Comparison of ENCODE assay signal across 12 mouse cellular contexts in genomic region chr7:44441180-44441579, GRCm38 (mm10). TPM values are rescaled to one million over a fixed set of nuclear protein-coding genes. Genes with fewer than 3 reads are reported as not detected.
DNase-seq lines count a peak whose midpoint lies in the region; ATAC-seq lines count a peak whose summit lies in the region.
"Had no signal": no experiment of that assay in that cellular context is flagged by ENCODE, and none has a peak within 500 bp of the region (broad histone marks: within the 10 kb centered on the region; RNA-seq: fewer than 3 reads in every experiment).

No protein-coding gene starts in this region.

- peaks cover 38% of the 10 kb centered on the region for H3K27me3 ChIP-seq in neural tube, embryonic 11.5 days (ENCODE audit: control insufficient read depth, insufficient read depth, low read length)
- peaks cover 100% of the 10 kb centered on the region for H3K27me3 ChIP-seq in limb, embryonic 10.5 days (ENCODE audit: low read depth, poor library complexity, severe bottlenecking)
- no peaks in the 10 kb centered on the region; the same call in 1 of the 2 replicates for H3K27me3 ChIP-seq in neural tube, embryonic 14.5 days (ENCODE audit: control insufficient read depth, insufficient read depth, low read length)

- ATAC-seq in neural tube, embryonic 11.5 days (ENCODE audit: insufficient read depth, low FRiP score, low TSS enrichment): no peak
- ATAC-seq in neural tube, embryonic 14.5 days (ENCODE audit: low read depth): peak; percentile 1; the same call in 1 of the 2 replicates

- H3K9me3 ChIP-seq in neural tube, embryonic 11.5 days (ENCODE audit: control insufficient read depth, low read length): no peaks in the 10 kb centered on the region
- H3K9me3 ChIP-seq in limb, embryonic 10.5 days (replicated peaks): no peaks in the 10 kb centered on the region
- no peaks in the 10 kb centered on the region for H3K9me3 ChIP-seq in neural tube, embryonic 14.5 days (ENCODE audit: control insufficient read depth, low read length)
- H3K9me3 ChIP-seq: liver, embryonic 13.5 days; stomach, embryonic 15.5 days had no signal

- no peaks in the 10 kb centered on the region for H3K36me3 ChIP-seq in neural tube, embryonic 11.5 days (ENCODE audit: control insufficient read depth, insufficient read depth, low read length)
- no peaks in the 10 kb centered on the region for H3K36me3 ChIP-seq in limb, embryonic 10.5 days
- peaks cover 9% of the 10 kb centered on the region; the same call in 1 of the 2 replicates for H3K36me3 ChIP-seq in neural tube, embryonic 14.5 days (ENCODE audit: control insufficient read depth, insufficient read depth, low read length)
- H3K36me3 ChIP-seq: liver, embryonic 13.5 days; stomach, embryonic 15.5 days had no signal

- no peak overlapping the region for H3K9ac ChIP-seq in neural tube, embryonic 11.5 days (ENCODE audit: low read length)
- peak overlapping the region; percentile 99; the same call in 1 of the 2 replicates for H3K9ac ChIP-seq in neural tube, embryonic 14.5 days (replicated peaks; ENCODE audit: low read depth, low read length)
- H3K9ac ChIP-seq: liver, embryonic 13.5 days; stomach, embryonic 15.5 days had no signal

- H3K4me2 ChIP-seq in neural tube, embryonic 11.5 days (ENCODE audit: low read depth): peak overlapping the region; percentile 81; the same call in 1 of the 2 replicates
- peak overlapping the region; percentile 97 for H3K4me2 ChIP-seq in neural tube, embryonic 14.5 days (ENCODE audit: low read depth, low read length)
- H3K4me2 ChIP-seq: liver, embryonic 13.5 days had no signal

- H3K4me3 ChIP-seq in neural tube, embryonic 11.5 days (ENCODE audit: low read depth, low read length): no peak overlapping the region
- H3K4me3 ChIP-seq in limb, embryonic 10.5 days: peak overlapping the region; percentile 39; the same call in 1 of the 2 replicates
- peak overlapping the region; percentile 80 for H3K4me3 ChIP-seq in neural tube, embryonic 14.5 days (ENCODE audit: low read depth, low read length)
- H3K4me3 ChIP-seq: liver, embryonic 13.5 days had no signal

- no CpG with 5 or more reads among the region's 1 CpGs for WGBS in neural tube, embryonic 11.5 days
- WGBS in limb, embryonic 10.5 days: 0% methylated on average over 1 of the region's 1 CpGs
- 10% methylated on average over 1 of the region's 1 CpGs for WGBS in neural tube, embryonic 14.5 days

- H3K4me1 ChIP-seq in neural tube, embryonic 11.5 days (ENCODE audit: control insufficient read depth, insufficient read depth, low read length): peaks cover 21% of the 10 kb centered on the region; the same call in 1 of the 2 replicates
- peaks cover 35% of the 10 kb centered on the region for H3K4me1 ChIP-seq in limb, embryonic 10.5 days
- H3K4me1 ChIP-seq in neural tube, embryonic 14.5 days (ENCODE audit: control insufficient read depth, insufficient read depth, low read length): peaks cover 32% of the 10 kb centered on the region
- H3K4me1 ChIP-seq: stomach, embryonic 15.5 days had no signal

- H3K27ac ChIP-seq in neural tube, embryonic 11.5 days (ENCODE audit: low read depth, low read length): no peak overlapping the region
- H3K27ac ChIP-seq in limb, embryonic 10.5 days: no peak overlapping the region
- H3K27ac ChIP-seq in neural tube, embryonic 14.5 days (ENCODE audit: low read depth, low read length): peak overlapping the region; percentile 98
- H3K27ac ChIP-seq: liver, embryonic 13.5 days; stomach, embryonic 15.5 days had no signal

- DNase-seq in cerebellum, adult 9-10 months: peak; percentile 53
- no peak for DNase-seq in cerebellum, adult 11-12 months
- no peak for DNase-seq in neural tube, embryonic 11.5 days (ENCODE audit: low spot score)
- DNase-seq in neural tube, embryonic 10.5 days (ENCODE audit: extremely low spot score, low spot score): no peak
- DNase-seq in limb, embryonic 10.5 days (ENCODE audit: low spot score): no peak
- DNase-seq in adrenal gland, postnatal 14 days: no peak
- no peak for DNase-seq in embryo, embryonic 10.5 days (ENCODE audit: low spot score)
- DNase-seq: adrenal gland, postnatal 25 days; liver, embryonic 13.5 days had no signal

RNA-seq across cellular contexts. Expression of gene Lrrc4b, which starts 12.4 kb away (rescaled TPM):
- 7.4 and 8.0 TPM in 2 replicates for polyA plus RNA-seq in neural tube, embryonic 11.5 days (2014; fragmentation: Nextera tagmentation; extraction: Ambion mirVana)
- polyA plus RNA-seq in limb, embryonic 10.5 days (2016; fragmentation: Nextera tagmentation; extraction: Ambion mirVana): 0.06 and 0.21 TPM in 2 replicates
- 21.9 and 28.1 TPM in 2 replicates for polyA plus RNA-seq in neural tube, embryonic 14.5 days (2014; fragmentation: Nextera tagmentation; extraction: Ambion mirVana)
- 6.1 and 7.7 TPM in 2 replicates for total RNA-seq in adrenal gland, postnatal 14 days (2021)
- polyA plus RNA-seq: liver, embryonic 13.5 days had no signal

RNA-seq across cellular contexts. Expression of gene Aspdh, which starts 24.0 kb away (rescaled TPM):
- polyA plus RNA-seq in neural tube, embryonic 11.5 days (2014; fragmentation: Nextera tagmentation; extraction: Ambion mirVana): 1.2 and 1.6 TPM in 2 replicates
- polyA plus RNA-seq in limb, embryonic 10.5 days (2016; fragmentation: Nextera tagmentation; extraction: Ambion mirVana): not detected in 2 replicates
- polyA plus RNA-seq in neural tube, embryonic 14.5 days (2014; fragmentation: Nextera tagmentation; extraction: Ambion mirVana): 3.3 and 5.2 TPM in 2 replicates
- total RNA-seq in adrenal gland, postnatal 14 days (2021): 0.75 and 13.0 TPM in 2 replicates
- total RNA-seq: MEL had no signal

RNA-seq across cellular contexts. Expression of gene Josd2, which starts 26.6 kb away (rescaled TPM):
- 60.0 and 66.2 TPM in 2 replicates for polyA plus RNA-seq in neural tube, embryonic 11.5 days (2014; fragmentation: Nextera tagmentation; extraction: Ambion mirVana)
- 72.6 and 73.3 TPM in 2 replicates for polyA plus RNA-seq in limb, embryonic 10.5 days (2016; fragmentation: Nextera tagmentation; extraction: Ambion mirVana)
- 26.9 and 33.4 TPM in 2 replicates for polyA plus RNA-seq in neural tube, embryonic 14.5 days (2014; fragmentation: Nextera tagmentation; extraction: Ambion mirVana)
- total RNA-seq in adrenal gland, postnatal 14 days (2021): 45.9 and 51.2 TPM in 2 replicates

RNA-seq across cellular contexts. Expression of gene Emc10, which starts 55.1 kb away (rescaled TPM):
- polyA plus RNA-seq in neural tube, embryonic 11.5 days (2014; fragmentation: Nextera tagmentation; extraction: Ambion mirVana): 104 and 110 TPM in 2 replicates
- polyA plus RNA-seq in limb, embryonic 10.5 days (2016; fragmentation: Nextera tagmentation; extraction: Ambion mirVana): 78.6 and 91.4 TPM in 2 replicates
- polyA plus RNA-seq in neural tube, embryonic 14.5 days (2014; fragmentation: Nextera tagmentation; extraction: Ambion mirVana): 153 and 162 TPM in 2 replicates
- 81.5 and 85.9 TPM in 2 replicates for total RNA-seq in adrenal gland, postnatal 14 days (2021)

RNA-seq across cellular contexts. Expression of gene Fam71e1, which starts 55.2 kb away (rescaled TPM):
- polyA plus RNA-seq in neural tube, embryonic 11.5 days (2014; fragmentation: Nextera tagmentation; extraction: Ambion mirVana): 12.3 and 13.3 TPM in 2 replicates
- 10.6 and 16.5 TPM in 2 replicates for polyA plus RNA-seq in limb, embryonic 10.5 days (2016; fragmentation: Nextera tagmentation; extraction: Ambion mirVana)
- 19.5 and 24.9 TPM in 2 replicates for polyA plus RNA-seq in neural tube, embryonic 14.5 days (2014; fragmentation: Nextera tagmentation; extraction: Ambion mirVana)
- 7.8 and 10.9 TPM in 2 replicates for total RNA-seq in adrenal gland, postnatal 14 days (2021)
